Comparison of ENCODE assay signal across 9 mouse cellular contexts in genomic region chr15:100199790-100200189, GRCm38 (mm10). TPM values are rescaled to one million over a fixed set of nuclear protein-coding genes. Genes with fewer than 3 reads are reported as not detected.
A peak's percentile ranks its signal among the peaks of the same experiment; 100 is the strongest.
DNase-seq lines count a peak whose midpoint lies in the region; ATAC-seq and TF ChIP-seq lines count a peak whose summit lies in the region.
"Had no signal": no experiment of that assay in that cellular context is flagged by ENCODE, and none has a peak within 500 bp of the region (broad histone marks: within the 10 kb centered on the region; RNA-seq: fewer than 3 reads in every experiment).

No protein-coding gene starts in this region.

- H3K4me3 ChIP-seq in heart, embryonic 10.5 days = no peak overlapping the region
- H3K4me3 ChIP-seq in lung, embryonic 14.5 days (ENCODE audit: low read depth, low read length) = no peak overlapping the region
- no peak overlapping the region for H3K4me3 ChIP-seq in liver, embryonic 11.5 days (ENCODE audit: low read depth, low read length)
- H3K4me3 ChIP-seq: neural tube, embryonic 12.5 days had no signal

- WGBS in heart, embryonic 10.5 days = 39% methylated on average over 3 of the region's 3 CpGs
- WGBS in lung, embryonic 14.5 days = 54% methylated on average over 3 of the region's 3 CpGs
- WGBS in liver, embryonic 11.5 days = 69% methylated on average over 3 of the region's 3 CpGs

- no peak overlapping the region for H3K4me2 ChIP-seq in lung, embryonic 14.5 days
- H3K4me2 ChIP-seq in liver, embryonic 11.5 days = no peak overlapping the region
- H3K4me2 ChIP-seq: neural tube, embryonic 12.5 days had no signal

- peaks cover 79% of the 10 kb centered on the region for H3K36me3 ChIP-seq in heart, embryonic 10.5 days
- H3K36me3 ChIP-seq in lung, embryonic 14.5 days (ENCODE audit: insufficient read depth) = peaks cover 80% of the 10 kb centered on the region
- H3K36me3 ChIP-seq in liver, embryonic 11.5 days (ENCODE audit: control insufficient read depth, insufficient read depth, low read length) = peaks cover 10% of the 10 kb centered on the region; the same call in 1 of the 2 replicates

- H3K9ac ChIP-seq in lung, embryonic 14.5 days = no peak overlapping the region
- H3K9ac ChIP-seq in liver, embryonic 11.5 days (ENCODE audit: low read depth, low read length) = no peak overlapping the region
- H3K9ac ChIP-seq: neural tube, embryonic 12.5 days had no signal

- TF ChIP-seq CTCF in lung, embryonic 14.5 days (IDR thresholded peaks at IDR 0.05; ENCODE audit: low read depth) = no peak

- H3K27ac ChIP-seq in heart, embryonic 10.5 days = peak overlapping the region; percentile 74; the same call in 1 of the 2 replicates
- H3K27ac ChIP-seq in lung, embryonic 14.5 days (ENCODE audit: low read depth) = no peak overlapping the region
- no peak overlapping the region for H3K27ac ChIP-seq in liver, embryonic 11.5 days (ENCODE audit: low read depth, low read length)
- H3K27ac ChIP-seq: neural tube, embryonic 12.5 days had no signal

- no peaks in the 10 kb centered on the region for H3K9me3 ChIP-seq in heart, embryonic 10.5 days
- no peaks in the 10 kb centered on the region for H3K9me3 ChIP-seq in lung, embryonic 14.5 days (ENCODE audit: low read depth, low read length)
- no peaks in the 10 kb centered on the region for H3K9me3 ChIP-seq in liver, embryonic 11.5 days (ENCODE audit: control insufficient read depth, low read length)
- H3K9me3 ChIP-seq: neural tube, embryonic 12.5 days had no signal

- DNase-seq in adrenal gland, adult (ENCODE audit: inconsistent age in 2 of 2, low spot score in 1 of 2) = peak; percentile 39 to 56
- no peak for DNase-seq in adrenal gland, postnatal 4 days (ENCODE audit: low spot score in 2 of 2)
- DNase-seq in cerebellum, adult 9-11 months = peak; percentile 96
- peak; percentile 82 for DNase-seq in heart, embryonic 10.5 days (ENCODE audit: low spot score)
- peak; percentile 29 for DNase-seq in lung, embryonic 14.5 days
- no peak for DNase-seq in frontal cortex, postnatal 25 days (ENCODE audit: low spot score in 2 of 2)
- DNase-seq in liver, embryonic 11.5 days (ENCODE audit: low spot score) = no peak
- no peak for DNase-seq in ovary, postnatal 10 days (ENCODE audit: low spot score)

- peaks cover 41% of the 10 kb centered on the region for H3K4me1 ChIP-seq in heart, embryonic 10.5 days
- H3K4me1 ChIP-seq in lung, embryonic 14.5 days (ENCODE audit: insufficient read depth) = no peaks in the 10 kb centered on the region
- H3K4me1 ChIP-seq in liver, embryonic 11.5 days (replicated peaks; ENCODE audit: control insufficient read depth, insufficient read depth, low read length) = no peaks in the 10 kb centered on the region
- H3K4me1 ChIP-seq: neural tube, embryonic 12.5 days had no signal

- ATAC-seq in lung, embryonic 14.5 days (ENCODE audit: insufficient read depth) = peak; percentile 54; the same call in 1 of the 2 replicates
- no peak for ATAC-seq in liver, embryonic 11.5 days (replicated peaks; ENCODE audit: low FRiP score)

- H3K27me3 ChIP-seq in heart, embryonic 10.5 days (ENCODE audit: insufficient read depth, poor library complexity, severe bottlenecking) = no peaks in the 10 kb centered on the region
- no peaks in the 10 kb centered on the region for H3K27me3 ChIP-seq in lung, embryonic 14.5 days (ENCODE audit: insufficient read depth, low read length)
- no peaks in the 10 kb centered on the region for H3K27me3 ChIP-seq in liver, embryonic 11.5 days (replicated peaks; ENCODE audit: control insufficient read depth, insufficient read depth, low read length)
- H3K27me3 ChIP-seq: neural tube, embryonic 12.5 days had no signal

RNA-seq across cellular contexts. Expression of gene Atf1, which starts 27.8 kb away (rescaled TPM):
- total RNA-seq in adrenal gland, postnatal 4 days (2021) = 10 to 100 TPM; 86.2 to 89.7 TPM
- 36.0 and 36.1 TPM in 2 replicates for polyA plus RNA-seq in heart, embryonic 10.5 days (2016; fragmentation: Nextera tagmentation; extraction: Ambion mirVana)
- 52.9 and 56.9 TPM in 2 replicates for polyA plus RNA-seq in lung, embryonic 14.5 days (2014; fragmentation: Nextera tagmentation; extraction: Ambion mirVana)
- polyA plus RNA-seq in liver, embryonic 11.5 days (2014; fragmentation: Nextera tagmentation; extraction: Ambion mirVana) = 62.9 and 65.3 TPM in 2 replicates

Comparison
In these comparisons a context has a peak if more than half of its experiments do, and no peak if none do; other contexts are left out.
1. DNase-seq: peak in adrenal gland, adult (2 of 2), cerebellum, adult 9-11 months (single experiment), heart, embryonic 10.5 days (single experiment) and lung, embryonic 14.5 days (single experiment); none in adrenal gland, postnatal 4 days (0 of 2), frontal cortex, postnatal 25 days (0 of 2), liver, embryonic 11.5 days (single experiment) and ovary, postnatal 10 days (single experiment).